Mouse (Mus musculus): ENCODE measurements at regions not wholly inside any gene's neighbourhood (a gene's known extent, or its start where the extent isn't known, plus 50 kb on each side); places are given as distances from the start of the nearest gene placed in this dataset.

DNA sequence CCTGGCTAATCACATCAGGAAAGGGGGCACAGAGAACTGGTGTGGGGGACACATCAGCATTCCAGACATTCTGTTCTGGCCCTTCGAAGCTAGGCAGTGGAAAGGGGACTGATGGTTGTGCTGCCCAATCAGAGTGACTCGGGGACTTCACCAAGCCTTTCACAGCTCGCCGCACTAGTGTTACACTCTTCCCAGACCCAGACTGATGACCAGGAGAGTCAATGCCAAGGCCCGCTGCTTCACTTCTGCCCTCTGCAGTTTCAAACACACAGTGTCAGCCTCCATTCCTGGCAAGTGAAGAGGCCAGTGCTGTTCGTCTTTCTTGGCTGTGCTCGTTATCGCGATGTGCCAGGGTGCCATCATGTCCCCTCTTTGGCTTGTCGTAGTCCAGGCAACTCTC, 121.7 kb upstream of the Gm10181 start:
- Histone ChIP-seq H3K4me1 (0 out of 2 replicates have a peak, but pooled peaks cover 3% of the 10 kb centered on the region), H3K27me3 (ENCODE audit: low read depth, poor library complexity, severe bottlenecking) (no peaks in the 10 kb centered on the region), H3K4me3 (no peak overlapping the region), H3K36me3 (no peaks in the 10 kb centered on the region), H3K27ac (no peak overlapping the region), H3K9me3 (replicated peaks) (no peaks in the 10 kb centered on the region)
- WGBS, result 82% methylated on average over 10 of the region's 10 CpGs
- DNase-seq (ENCODE audit: low spot score), result no peak

DNA sequence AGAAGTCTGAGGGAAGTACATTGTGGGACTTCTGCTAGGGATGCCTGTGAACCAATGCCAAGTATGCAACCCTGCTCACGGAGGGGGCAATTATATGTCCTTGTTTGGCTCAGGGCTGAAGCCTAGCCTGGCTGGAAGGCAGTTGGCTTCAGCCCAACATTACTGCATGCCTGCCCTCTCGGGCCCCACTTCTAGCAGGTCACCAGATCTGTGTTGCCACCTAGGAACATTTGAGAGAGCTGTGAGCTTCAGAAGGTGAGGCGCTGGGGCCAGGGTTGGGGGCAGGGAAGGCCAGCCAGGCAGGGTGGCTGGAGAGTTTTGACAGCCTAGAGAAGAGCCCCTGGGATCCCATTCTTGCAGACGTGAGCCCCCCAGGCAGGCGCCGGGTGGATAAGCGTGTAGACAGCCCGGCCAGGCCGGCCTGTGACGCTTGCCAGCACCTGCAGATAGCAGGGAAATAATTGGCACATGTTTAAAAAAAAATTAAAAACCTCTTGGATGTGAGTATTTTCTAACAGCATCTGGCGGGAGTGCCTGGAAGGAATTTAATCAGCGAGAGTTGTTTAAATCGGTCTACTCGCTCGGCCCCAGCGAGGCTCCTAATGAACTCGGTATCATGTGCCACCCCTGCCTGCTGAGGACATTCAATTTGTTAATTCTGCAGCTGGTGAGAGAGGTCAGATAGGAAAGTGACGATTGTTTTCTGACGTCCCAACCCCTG, 115.0 kb upstream of the Gm10181 start:
- DNase-seq (ENCODE audit: low spot score), result peak; percentile 54
- H3K4me1 ChIP-seq, result peaks cover 17% of the 10 kb centered on the region
- 0 out of 2 replicates have a peak overlapping the region, but pooled peaks have one; percentile 36 for H3K27ac ChIP-seq
- 0 out of 2 replicates have a peak, but pooled peaks cover 15% of the 10 kb centered on the region for H3K27me3 ChIP-seq (ENCODE audit: low read depth, poor library complexity, severe bottlenecking)
- peak overlapping the region; percentile 40 for H3K4me3 ChIP-seq
- no peaks in the 10 kb centered on the region for H3K9me3 ChIP-seq (replicated peaks)
- no peaks in the 10 kb centered on the region for H3K36me3 ChIP-seq
- WGBS, result 5% methylated on average over 19 of the region's 19 CpGs

GRCm38 (mm10) chr9:24982796-24983195, 106.4 kb upstream of the Gm10181 start:
- H3K36me3 ChIP-seq, result no peaks in the 10 kb centered on the region
- no peaks in the 10 kb centered on the region for H3K27me3 ChIP-seq (ENCODE audit: low read depth, poor library complexity, severe bottlenecking)
- H3K9me3 ChIP-seq (replicated peaks), result no peaks in the 10 kb centered on the region
- 79% methylated on average over 3 of the region's 3 CpGs for WGBS
- no peaks in the 10 kb centered on the region for H3K4me1 ChIP-seq
- H3K27ac ChIP-seq, result no peak overlapping the region
- H3K4me3 ChIP-seq, result no peak overlapping the region
- no peak for DNase-seq (ENCODE audit: low spot score)

DNA sequence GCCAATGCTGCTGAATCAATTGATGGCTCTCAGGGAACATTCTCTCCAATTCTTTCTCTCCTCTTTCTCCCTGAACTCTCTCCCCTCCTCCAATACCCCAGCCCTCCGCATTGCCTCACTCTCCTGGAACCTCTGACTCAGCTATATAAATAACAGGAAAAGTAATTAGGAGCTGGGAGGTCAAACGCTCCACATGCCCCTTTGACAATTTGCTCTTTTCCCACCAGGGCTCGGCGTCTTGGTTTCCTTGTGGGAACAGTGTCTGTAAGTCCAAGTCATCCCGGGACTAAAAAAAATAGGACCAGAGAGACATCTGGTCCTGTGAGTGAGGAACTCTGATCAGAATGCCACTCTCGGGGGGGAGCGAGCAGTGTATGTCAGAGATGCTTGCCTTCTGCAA, 94.7 kb upstream of the Gm10181 start:
- WGBS, result 37% methylated on average over 7 of the region's 7 CpGs
- no peak for DNase-seq (ENCODE audit: low spot score)
- Histone ChIP-seq H3K4me3 (no peak overlapping the region), H3K27ac (no peak overlapping the region), H3K27me3 (ENCODE audit: low read depth, poor library complexity, severe bottlenecking) (no peaks in the 10 kb centered on the region), H3K36me3 (no peaks in the 10 kb centered on the region), H3K9me3 (replicated peaks) (no peaks in the 10 kb centered on the region), H3K4me1 (0 out of 2 replicates have a peak, but pooled peaks cover 7% of the 10 kb centered on the region)

- Histone ChIP-seq H3K27ac (no peak overlapping the region), H3K36me3 (no peaks in the 10 kb centered on the region), H3K4me3 (no peak overlapping the region), H3K27me3 (ENCODE audit: low read depth, poor library complexity, severe bottlenecking) (no peaks in the 10 kb centered on the region), H3K4me1 (no peaks in the 10 kb centered on the region), H3K9me3 (replicated peaks) (no peaks in the 10 kb centered on the region)
- 84% methylated on average over 4 of the region's 4 CpGs for WGBS
- DNase-seq (ENCODE audit: low spot score), result no peak
Observed at GRCm38 (mm10) chr9:25021095-25021691, 68.0 kb upstream of the Gm10181 start.

DNA sequence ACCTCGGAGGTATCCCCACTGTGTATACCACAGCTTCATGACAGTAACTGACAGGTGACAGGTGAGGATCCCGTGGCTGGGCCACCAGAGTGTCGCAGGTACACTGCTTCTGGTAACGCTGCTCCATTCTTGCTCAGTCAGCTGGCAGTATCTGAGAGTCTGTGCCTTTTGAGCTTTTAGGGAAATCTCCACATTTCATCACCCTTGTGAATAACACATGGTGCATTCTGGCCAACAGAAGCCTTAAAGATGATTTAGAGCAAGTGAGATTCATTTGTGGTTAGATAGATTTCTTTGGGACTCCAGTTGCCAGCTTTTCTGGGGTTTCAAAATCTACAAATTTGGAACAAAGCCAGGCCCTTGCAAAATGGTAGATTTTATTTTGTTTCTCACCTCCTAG, 66.8 kb upstream of the Gm10181 start:
- DNase-seq (ENCODE audit: low spot score), result no peak
- Histone ChIP-seq H3K27ac (no peak overlapping the region), H3K27me3 (ENCODE audit: low read depth, poor library complexity, severe bottlenecking) (no peaks in the 10 kb centered on the region), H3K4me1 (no peaks in the 10 kb centered on the region), H3K4me3 (no peak overlapping the region), H3K9me3 (replicated peaks) (no peaks in the 10 kb centered on the region), H3K36me3 (no peaks in the 10 kb centered on the region)
- WGBS, result 88% methylated on average over 4 of the region's 4 CpGs

- no peak overlapping the region for H3K27ac ChIP-seq
- H3K36me3 ChIP-seq, result no peaks in the 10 kb centered on the region
- H3K9me3 ChIP-seq (replicated peaks), result no peaks in the 10 kb centered on the region
- 69% methylated on average over 4 of the region's 4 CpGs for WGBS
- H3K4me1 ChIP-seq, result no peaks in the 10 kb centered on the region
- no peaks in the 10 kb centered on the region for H3K27me3 ChIP-seq (ENCODE audit: low read depth, poor library complexity, severe bottlenecking)
- DNase-seq (ENCODE audit: low spot score), result no peak
- H3K4me3 ChIP-seq, result no peak overlapping the region
Observed at GRCm38 (mm10) chr9:25024486-25024885, 64.7 kb upstream of the Gm10181 start.

GRCm38 (mm10) chr9:25027581-25027980, 61.6 kb upstream of the Gm10181 start:
- Histone ChIP-seq H3K4me1 (no peaks in the 10 kb centered on the region), H3K4me3 (no peak overlapping the region), H3K36me3 (no peaks in the 10 kb centered on the region), H3K27ac (no peak overlapping the region), H3K9me3 (replicated peaks) (no peaks in the 10 kb centered on the region), H3K27me3 (ENCODE audit: low read depth, poor library complexity, severe bottlenecking) (no peaks in the 10 kb centered on the region)
- WGBS, result 11% methylated on average over 8 of the region's 8 CpGs
- peak; percentile 63 for DNase-seq (ENCODE audit: low spot score)

DNA sequence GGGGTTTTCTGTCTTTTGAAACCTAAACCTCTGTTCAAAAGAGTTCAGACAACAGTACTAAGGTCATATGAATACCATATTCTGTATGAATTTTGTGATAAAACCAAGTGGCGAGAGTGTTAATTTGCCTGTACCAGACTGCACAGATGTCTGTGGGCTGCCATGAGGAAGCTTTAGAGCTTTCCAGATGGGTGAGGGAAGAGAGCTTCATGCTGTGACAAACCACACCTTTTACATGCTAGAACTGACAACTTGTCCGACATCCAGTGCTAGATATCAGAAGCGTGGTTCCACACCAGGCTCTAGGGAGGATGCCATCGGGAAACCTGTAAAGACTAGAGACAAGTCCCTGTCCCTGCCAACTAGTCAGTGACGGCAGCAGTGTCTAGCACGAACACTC, 60.9 kb upstream of the Gm10181 start:
- WGBS, result 73% methylated on average over 6 of the region's 6 CpGs
- H3K4me3 ChIP-seq, result no peak overlapping the region
- H3K4me1 ChIP-seq, result no peaks in the 10 kb centered on the region
- no peak for DNase-seq (ENCODE audit: low spot score)
- H3K36me3 ChIP-seq, result no peaks in the 10 kb centered on the region
- H3K27ac ChIP-seq, result no peak overlapping the region
- no peaks in the 10 kb centered on the region for H3K9me3 ChIP-seq (replicated peaks)
- no peaks in the 10 kb centered on the region for H3K27me3 ChIP-seq (ENCODE audit: low read depth, poor library complexity, severe bottlenecking)

- no peak overlapping the region for H3K27ac ChIP-seq
- no peak for DNase-seq (ENCODE audit: low spot score)
- H3K36me3 ChIP-seq, result no peaks in the 10 kb centered on the region
- no peaks in the 10 kb centered on the region for H3K27me3 ChIP-seq (ENCODE audit: low read depth, poor library complexity, severe bottlenecking)
- no peaks in the 10 kb centered on the region for H3K4me1 ChIP-seq
- no peaks in the 10 kb centered on the region for H3K9me3 ChIP-seq (replicated peaks)
- no peak overlapping the region for H3K4me3 ChIP-seq
- 93% methylated on average over 6 of the region's 6 CpGs for WGBS
Observed at GRCm38 (mm10) chr9:25031466-25031865, 57.8 kb upstream of the Gm10181 start.

Data from limb, embryonic 10.5 days (tissue).